Mouse (Mus musculus) monocyte, adult 5-6 weeks (primary cell): ENCODE results near the gene B3galt4. TPM values are rescaled to one million over a fixed set of nuclear protein-coding genes. Genes with fewer than 3 reads are reported as not detected.

ENCODE experiments used
- ATAC-seq: fragments of 153-309, 156-312 bp; replicated peaks from 2 replicates; pipeline ENCODE4 v1.8.0; 2017; ENCODE audit warnings: mild to moderate bottlenecking; ENCODE audit not compliant: low TSS enrichment, insufficient number of reproducible peaks, severe bottlenecking, poor library complexity, low FRiP score
- total RNA-seq: library from RNA; stranded (forward); fragments of 200-1000, 200-491, 200-594 nt; gene quantifications from 3 replicates; pipeline ENCODE4 v1.2.3, GENCODE M21; 2017

Gene B3galt4
- total RNA-seq, 1 experiment from 2014 or later, result 2.6 TPM

DNA sequence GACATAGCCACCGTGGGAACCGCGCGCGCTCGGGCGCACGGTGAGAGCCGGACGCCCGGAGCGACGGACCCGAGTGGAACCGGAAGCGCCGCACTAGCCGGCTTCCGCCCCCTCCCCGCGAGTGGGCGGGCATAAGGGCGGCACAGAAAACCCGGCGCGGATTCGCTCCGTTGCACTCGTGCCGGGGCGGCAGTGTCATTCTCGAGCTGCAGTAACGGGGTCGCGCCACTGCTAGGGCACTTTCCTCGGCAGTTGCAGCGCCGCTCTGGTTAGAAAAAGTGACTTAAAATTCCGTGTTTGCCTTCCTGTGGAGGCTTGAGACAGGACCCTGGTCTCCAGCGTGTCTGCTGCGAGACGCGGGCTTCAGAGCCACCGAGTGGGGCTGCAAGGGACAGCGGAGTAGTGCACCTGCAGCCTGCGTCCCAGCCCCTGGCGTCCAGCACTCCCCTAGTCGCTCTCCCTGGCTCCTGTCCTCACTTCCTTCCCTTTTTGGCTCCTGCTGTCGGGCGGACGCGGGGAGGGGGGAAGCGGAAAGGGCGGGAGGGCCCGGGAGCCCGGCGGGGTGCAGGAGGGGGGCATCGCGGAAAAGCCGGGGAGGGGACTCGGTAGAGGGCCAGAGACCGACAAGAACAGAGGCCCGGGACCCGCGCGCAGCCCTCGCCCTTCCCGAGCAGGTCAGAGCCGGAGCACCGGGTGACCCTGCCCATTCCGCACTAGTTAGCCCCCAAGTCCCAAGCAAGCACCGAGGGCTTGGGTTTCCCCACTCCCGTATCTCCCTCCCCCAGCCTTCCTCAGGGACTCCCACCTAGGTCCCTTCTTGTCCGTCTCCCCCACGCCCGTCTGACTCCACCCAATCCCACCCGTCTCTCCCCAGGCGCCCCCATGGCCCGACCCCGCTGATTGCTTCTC, 21.7 kb downstream of the B3galt4 start, which contains the start of gene Rgl2:
Rgl2 (plus strand) TSS at position 173 of the 909 bp plus-strand sequence.
- ATAC-seq, result peak; percentile 49

- no peak for ATAC-seq
These were observed 22.9 kb downstream of the B3galt4 start for GRCm38 (mm10) chr17:33928251-33928947.

- no peak for ATAC-seq
These were observed 24.9 kb downstream of the B3galt4 start for GRCm38 (mm10) chr17:33926207-33926932.

DNA sequence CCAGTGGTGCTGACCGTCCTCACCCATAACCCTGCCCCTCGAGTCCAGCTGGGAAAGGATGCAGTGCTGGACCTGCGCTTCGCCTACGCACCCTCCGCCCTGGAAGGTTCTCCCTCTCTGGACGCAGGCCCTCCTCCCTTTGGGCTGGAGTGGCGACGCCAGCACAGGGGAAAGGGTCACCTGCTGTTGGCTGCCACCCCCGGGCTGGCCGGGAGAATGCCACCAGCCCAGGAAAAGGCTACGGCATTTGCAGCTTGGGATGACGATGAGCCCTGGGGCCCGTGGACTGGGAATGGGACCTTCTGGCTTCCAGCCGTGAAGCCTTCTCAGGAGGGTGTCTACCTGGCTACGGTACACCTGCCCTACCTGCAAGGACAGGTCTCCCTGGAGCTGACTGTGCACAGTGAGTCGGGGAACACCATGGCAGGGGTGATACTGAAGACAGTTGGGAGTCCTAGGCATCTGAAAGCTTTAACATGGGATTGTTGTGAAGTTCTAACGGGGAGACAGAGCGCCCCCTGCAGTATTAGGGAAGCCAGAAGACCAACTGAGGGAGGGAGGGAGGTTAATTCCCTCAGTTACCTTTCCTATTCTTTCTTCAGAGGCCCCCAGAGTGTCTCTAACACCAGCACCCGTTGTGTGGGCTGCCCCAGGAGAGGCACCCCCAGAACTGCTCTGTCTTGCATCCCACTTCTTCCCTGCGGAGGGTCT, 25.7 kb downstream of the B3galt4 start:
- no peak for ATAC-seq

DNA sequence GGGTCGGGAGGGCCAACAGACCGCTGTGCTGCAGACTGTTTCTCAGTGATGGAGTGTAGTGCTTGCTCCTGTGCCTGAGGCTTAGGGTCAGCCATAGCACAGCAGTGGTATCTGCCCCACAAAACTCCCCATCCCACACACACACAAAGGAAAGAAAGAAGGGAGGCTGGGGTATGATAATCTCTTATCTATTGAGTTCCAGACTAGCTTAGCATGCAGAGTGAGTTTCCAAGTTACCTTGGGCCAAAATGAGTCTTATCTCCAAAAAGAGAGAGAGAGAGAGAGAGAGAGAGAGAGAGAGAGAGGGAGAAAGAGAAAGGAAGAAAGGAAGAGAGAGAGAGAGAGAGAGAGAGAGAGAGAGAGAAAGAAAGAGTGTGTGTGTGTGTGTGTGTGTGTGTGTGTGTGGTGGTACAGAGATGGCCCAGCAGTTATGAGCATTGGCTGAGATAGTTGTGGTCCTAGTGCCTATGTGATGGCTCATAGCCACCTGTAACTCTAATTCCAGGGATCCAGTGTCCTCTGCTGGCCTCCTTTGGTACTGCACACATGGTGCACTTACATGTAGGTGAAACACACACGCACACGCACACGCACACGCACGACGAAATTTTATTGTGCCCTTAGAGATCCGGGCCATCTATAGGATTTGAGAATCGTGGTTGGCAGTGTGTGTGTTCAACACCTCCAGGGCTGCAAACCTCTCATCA, 26.6 kb downstream of the B3galt4 start:
- ATAC-seq, result no peak

- no peak for ATAC-seq
These were observed 29.9 kb downstream of the B3galt4 start for GRCm38 (mm10) chr17:33921361-33921760.

GRCm38 (mm10) chr17:33920282-33921097, 30.8 kb downstream of the B3galt4 start:
- ATAC-seq, result peak; percentile 40

DNA sequence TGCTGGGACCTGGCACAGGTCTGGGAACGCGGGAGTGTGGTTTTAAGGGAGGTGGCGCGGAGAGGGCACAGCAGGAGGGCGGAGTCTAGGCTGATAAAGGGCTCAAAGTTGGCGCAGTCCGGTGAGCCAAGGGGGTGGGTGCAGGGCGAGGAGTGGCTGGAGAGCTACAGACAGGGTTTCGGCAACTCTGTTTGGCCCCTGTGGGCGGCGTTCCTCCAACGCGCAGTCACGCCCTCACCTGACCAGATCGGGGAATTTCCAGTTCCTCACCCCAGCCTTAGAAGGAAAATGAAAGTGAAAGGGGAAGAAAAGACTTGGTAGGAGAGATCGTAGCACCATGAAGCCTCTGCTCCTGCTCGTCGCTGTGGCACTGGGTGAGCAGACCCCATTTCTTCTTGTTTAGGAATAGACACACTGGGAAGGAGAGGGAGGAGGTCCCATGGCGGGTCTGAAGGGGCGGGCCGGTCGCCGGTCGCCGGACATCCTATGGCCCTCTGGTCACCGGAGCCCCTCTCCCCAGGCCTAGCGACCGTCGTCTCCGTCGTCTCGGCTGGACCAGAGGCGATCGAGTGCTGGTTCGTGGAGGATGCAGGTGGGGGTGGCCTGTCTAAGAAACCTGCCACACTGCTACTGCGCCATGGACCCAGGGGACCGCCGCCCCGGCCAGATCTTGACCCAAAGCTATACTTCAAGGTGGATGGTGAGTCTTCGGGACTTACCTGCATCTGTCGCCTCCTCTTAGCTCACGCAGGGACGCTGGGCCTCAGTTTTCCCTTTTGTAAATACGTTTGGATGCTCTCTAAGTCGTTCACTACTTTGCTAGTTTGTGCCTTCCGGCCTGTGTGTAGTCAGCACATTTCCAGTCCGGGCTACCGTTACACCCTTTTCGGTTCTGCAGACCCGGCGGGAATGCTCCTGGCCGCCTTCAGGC, 31.7 kb downstream of the B3galt4 start:
- ATAC-seq, result peak; percentile 57

DNA sequence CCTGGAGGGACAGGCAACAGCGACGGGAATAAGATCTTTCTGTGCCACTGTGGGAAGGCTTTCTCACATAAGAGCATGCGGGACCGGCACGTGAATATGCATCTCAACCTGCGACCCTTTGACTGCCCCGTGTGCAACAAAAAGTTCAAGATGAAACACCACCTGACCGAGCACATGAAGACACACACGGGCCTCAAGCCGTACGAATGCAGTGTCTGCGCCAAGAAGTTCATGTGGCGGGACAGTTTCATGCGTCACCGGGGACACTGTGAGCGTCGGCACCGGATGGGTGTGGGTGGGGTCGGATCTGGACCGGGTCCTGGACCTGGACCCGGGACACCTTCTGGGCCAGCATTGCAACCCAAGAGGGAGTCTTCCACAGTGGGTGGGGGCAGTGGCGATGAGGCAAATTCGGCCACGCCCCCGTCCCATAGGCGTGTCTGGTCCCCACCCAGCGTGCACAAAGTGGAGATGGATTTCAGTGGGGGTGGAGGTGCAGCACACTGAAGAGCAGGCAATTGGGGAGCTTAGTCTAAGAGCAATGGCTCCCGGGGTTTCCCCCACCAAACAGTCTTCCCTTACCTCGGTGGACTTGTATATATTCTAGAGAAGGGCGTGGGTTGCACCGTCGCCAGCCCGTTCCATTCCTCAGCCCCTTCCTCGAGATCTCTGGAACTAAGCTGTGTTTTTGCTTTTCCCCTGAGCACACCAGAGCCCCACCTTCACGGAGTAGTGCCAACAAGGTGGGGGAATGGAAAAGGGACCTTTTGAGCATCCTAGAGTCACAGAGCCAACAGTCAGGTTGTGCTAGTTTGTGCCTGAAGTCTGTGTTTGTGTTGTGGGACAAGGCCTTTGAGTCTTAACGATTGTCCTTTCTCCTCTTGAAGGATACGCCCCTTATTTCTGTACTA, 32.7 kb downstream of the B3galt4 start:
- ATAC-seq, result no peak

DNA sequence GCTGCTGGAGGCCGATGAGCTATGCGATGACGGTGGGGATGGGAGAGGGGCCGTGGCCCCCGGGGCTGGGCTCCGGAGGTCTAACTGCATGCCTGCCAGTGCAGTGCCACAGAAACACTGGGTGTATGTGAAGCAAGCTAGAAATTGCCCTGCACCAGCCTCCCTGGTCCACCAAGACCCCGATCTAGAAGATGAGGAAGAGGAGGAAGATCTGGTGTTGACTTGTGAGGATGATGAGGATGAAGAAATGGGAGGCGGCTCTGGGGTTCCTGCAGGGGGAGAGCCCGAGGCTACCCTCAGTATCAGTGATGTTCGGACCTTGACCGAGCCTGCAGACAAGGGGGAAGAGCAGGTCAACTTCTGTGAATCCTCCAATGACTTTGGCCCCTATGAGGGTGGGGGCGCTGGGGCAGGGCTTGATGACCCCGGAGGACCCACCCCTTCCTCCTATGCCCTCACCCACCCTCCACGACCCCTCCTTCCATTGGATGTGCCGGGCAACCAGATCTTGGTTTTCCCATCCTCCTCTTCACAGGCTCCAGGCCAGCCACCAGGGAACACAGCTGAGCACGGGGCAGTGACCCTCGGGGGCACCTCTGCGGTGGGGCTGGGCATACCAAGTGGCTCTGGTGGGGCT, 33.5 kb downstream of the B3galt4 start:
- ATAC-seq, result no peak

- no peak for ATAC-seq
These were observed 34.2 kb downstream of the B3galt4 start for GRCm38 (mm10) chr17:33916847-33917655.

DNA sequence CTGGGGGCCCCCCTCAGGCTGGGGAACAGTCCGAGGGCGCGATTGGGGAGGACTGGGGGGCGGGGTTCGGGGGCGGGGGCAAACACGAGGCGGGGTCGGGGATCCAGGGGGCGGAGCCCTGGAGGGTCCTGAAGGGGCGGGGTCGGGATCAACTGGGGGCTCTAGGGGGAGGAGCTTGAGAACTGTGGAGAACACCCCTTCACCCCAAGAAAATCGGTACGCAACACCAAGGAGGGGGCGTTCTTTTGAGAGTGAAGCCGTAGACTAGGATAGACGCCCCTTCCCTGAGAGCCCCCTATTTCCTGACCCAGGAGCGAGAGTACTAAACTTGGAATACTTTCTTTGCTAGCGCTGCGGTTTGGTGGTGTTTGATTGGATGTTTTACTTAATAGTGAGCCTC, 35.0 kb downstream of the B3galt4 start:
- ATAC-seq, result no peak

- ATAC-seq, result peak; percentile 67
These were observed 35.5 kb downstream of the B3galt4 start, which contains the start of the genes Tapbp and Zbtb22 for GRCm38 (mm10) chr17:33915671-33916250. Tapbp (plus strand) TSS chr17:33915899. Zbtb22 (plus strand) TSS chr17:33915904.

DNA sequence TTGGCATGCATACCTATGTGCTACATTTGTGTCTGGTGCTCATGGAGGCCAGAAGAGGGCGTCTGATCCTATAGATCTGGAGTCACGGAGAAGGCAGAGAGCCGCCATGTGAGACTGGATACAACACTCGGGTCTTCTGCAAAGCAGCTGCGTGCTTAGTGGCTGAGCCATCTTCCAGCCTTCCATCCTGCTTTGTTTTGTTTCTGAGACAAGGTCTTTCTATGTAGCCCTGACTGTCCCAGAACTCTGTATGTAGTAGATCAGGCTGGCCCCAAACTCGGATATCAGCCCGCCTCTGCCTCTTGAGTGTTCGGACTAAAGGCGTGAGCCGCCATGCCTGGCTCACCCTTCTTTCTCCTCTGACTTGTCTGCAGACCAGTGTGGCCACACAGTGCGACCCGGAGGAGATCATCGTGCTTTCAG, 36.3 kb downstream of the B3galt4 start:
- ATAC-seq, result no peak
